Mouse (Mus musculus) stomach, embryonic 16.5 days (tissue): ENCODE measurements around the gene D030056L22Rik. TPM values are rescaled to one million over a fixed set of nuclear protein-coding genes. Genes with fewer than 3 reads are reported as not detected.

Experiments
- ATAC-seq: fragments of 200-750 bp; cut with Nextera tagmentation; 2 replicates; pipeline ENCODE4 v1.8.0; 2017; ENCODE audit warnings: moderate number of reproducible peaks, moderate TSS enrichment; ENCODE audit not compliant: insufficient read depth, low FRiP score
- H3K27ac ChIP-seq: fragments of 300-500 bp; sonication (generic); 2 replicates; pipeline ENCODE4 v1.5.1; 2014; ENCODE audit warnings: low read length
- H3K27me3 ChIP-seq: fragments of 300-500 bp; sonication (generic); 2 replicates; pipeline ENCODE4 v1.6.1; 2014; ENCODE audit warnings: low read length, control low read depth, mixed read lengths; ENCODE audit not compliant: control insufficient read depth, insufficient read depth
- H3K36me3 ChIP-seq: fragments of 300-500 bp; sonication (generic); 2 replicates; pipeline ENCODE4 v1.6.1; 2014; ENCODE audit warnings: low read length; ENCODE audit not compliant: control insufficient read depth, insufficient read depth
- H3K4me1 ChIP-seq: fragments of 300-500 bp; sonication (generic); 2 replicates; pipeline ENCODE4 v1.6.1; 2014; ENCODE audit warnings: low read length, control low read depth, mixed read lengths; ENCODE audit not compliant: control insufficient read depth, insufficient read depth
- H3K4me2 ChIP-seq: fragments of 300-500 bp; sonication (generic); 2 replicates; pipeline ENCODE4 v1.6.1; 2014; ENCODE audit warnings: low read depth, low read length, mixed read lengths
- H3K4me3 ChIP-seq: fragments of 300-500 bp; sonication (generic); replicated peaks from 2 replicates; pipeline ENCODE4 v1.5.1; 2014; ENCODE audit warnings: mild to moderate bottlenecking, low read length
- H3K9ac ChIP-seq: fragments of 300-500 bp; sonication (generic); 2 replicates; pipeline ENCODE4 v1.6.1; 2014; ENCODE audit warnings: low read length
- H3K9me3 ChIP-seq: fragments of 300-500 bp; sonication (generic); replicated peaks from 2 replicates; pipeline ENCODE4 v1.6.1; 2016; ENCODE audit warnings: low read length, control low read depth; ENCODE audit not compliant: control insufficient read depth
- WGBS: fragments of 180-500 bp; shearing (Covaris S2); extraction: QIAGEN DNeasy Blood & Tissue Kit; methylation state at CpG from one replicate; pipeline ENCODE4 v1.1.7; 2014; 5-methylcytosine and 5-hydroxymethylcytosine counted together
- polyA plus RNA-seq: library from polyadenylated mRNA; unstranded; fragments of >200 nt; fragmentation: Nextera tagmentation; extraction: Ambion mirVana; gene quantifications from 2 replicates; pipeline ENCODE4 v1.2.1, GENCODE M21; 2015

Gene D030056L22Rik
- polyA plus RNA-seq, 1 experiment from 2014 or later: 17.8 TPM

- WGBS: 75% methylated on average over 3 of the region's 3 CpGs
- Histone ChIP-seq H3K36me3 (no peaks in the 10 kb centered on the region), H3K4me3 (no peak overlapping the region), H3K9me3 (no peaks in the 10 kb centered on the region), H3K4me1 (no peaks in the 10 kb centered on the region; the same call in 1 of the 2 replicates), H3K4me2 (no peak overlapping the region), H3K27me3 (no peaks in the 10 kb centered on the region), H3K27ac (no peak overlapping the region), H3K9ac (no peak overlapping the region)
- ATAC-seq: no peak
Measured at GRCm38 (mm10) chr19:18687556-18687955, 25.4 kb upstream of the D030056L22Rik start.

- WGBS: 82% methylated on average over 3 of the region's 3 CpGs
- ATAC-seq: no peak; the same call in 1 of the 2 replicates
Measured at GRCm38 (mm10) chr19:18692176-18692575, 20.8 kb upstream of the D030056L22Rik start.

GRCm38 (mm10) chr19:18692768-18693167 lies 20.2 kb upstream of the D030056L22Rik start:
- Histone ChIP-seq H3K4me3 (no peak overlapping the region), H3K36me3 (no peaks in the 10 kb centered on the region), H3K27me3 (no peaks in the 10 kb centered on the region), H3K9ac (no peak overlapping the region), H3K4me1 (no peaks in the 10 kb centered on the region), H3K4me2 (no peak overlapping the region), H3K27ac (no peak overlapping the region), H3K9me3 (no peaks in the 10 kb centered on the region)
- no peak for ATAC-seq
- 88% methylated on average over 2 of the region's 2 CpGs for WGBS

More at GRCm38 (mm10) chr19:18692176-18692575, 20.8 kb upstream of the D030056L22Rik start:
- Histone ChIP-seq H3K27me3 (no peaks in the 10 kb centered on the region), H3K4me1 (no peaks in the 10 kb centered on the region; the same call in 1 of the 2 replicates), H3K4me3 (no peak overlapping the region), H3K9me3 (no peaks in the 10 kb centered on the region), H3K4me2 (no peak overlapping the region), H3K27ac (no peak overlapping the region), H3K36me3 (no peaks in the 10 kb centered on the region), H3K9ac (no peak overlapping the region)

GRCm38 (mm10) chr19:18695116-18695515 lies 17.9 kb upstream of the D030056L22Rik start:
- Histone ChIP-seq H3K4me1 (no peaks in the 10 kb centered on the region), H3K4me3 (no peak overlapping the region), H3K36me3 (no peaks in the 10 kb centered on the region)

GRCm38 (mm10) chr19:18695552-18695951 lies 17.4 kb upstream of the D030056L22Rik start:
- peak; percentile 40; the same call in 1 of the 2 replicates for ATAC-seq
- H3K27ac ChIP-seq: no peak overlapping the region
- H3K9ac ChIP-seq: no peak overlapping the region
- H3K9me3 ChIP-seq: no peaks in the 10 kb centered on the region
- H3K4me2 ChIP-seq: no peak overlapping the region
- H3K4me1 ChIP-seq: no peaks in the 10 kb centered on the region
- H3K27me3 ChIP-seq: no peaks in the 10 kb centered on the region
- no peak overlapping the region for H3K4me3 ChIP-seq
- 60% methylated on average over 1 of the region's 1 CpGs for WGBS
- no peaks in the 10 kb centered on the region for H3K36me3 ChIP-seq

More at GRCm38 (mm10) chr19:18695116-18695515, 17.9 kb upstream of the D030056L22Rik start:
- WGBS: 95% methylated on average over 3 of the region's 3 CpGs
- ATAC-seq: no peak
- Histone ChIP-seq H3K27me3 (no peaks in the 10 kb centered on the region), H3K9me3 (no peaks in the 10 kb centered on the region), H3K27ac (no peak overlapping the region), H3K9ac (no peak overlapping the region), H3K4me2 (no peak overlapping the region)

- no peak overlapping the region for H3K9ac ChIP-seq
- no peaks in the 10 kb centered on the region for H3K36me3 ChIP-seq
- H3K27ac ChIP-seq: no peak overlapping the region
- no peak for ATAC-seq
- no peaks in the 10 kb centered on the region for H3K9me3 ChIP-seq
- no peaks in the 10 kb centered on the region for H3K27me3 ChIP-seq
- H3K4me2 ChIP-seq: no peak overlapping the region
- H3K4me3 ChIP-seq: no peak overlapping the region
- H3K4me1 ChIP-seq: no peaks in the 10 kb centered on the region
Measured at GRCm38 (mm10) chr19:18708101-18708500, 4.9 kb upstream of the D030056L22Rik start.

GRCm38 (mm10) chr19:18710903-18711302 lies 2.1 kb upstream of the D030056L22Rik start:
- H3K9me3 ChIP-seq: no peaks in the 10 kb centered on the region
- no peak overlapping the region for H3K4me3 ChIP-seq
- H3K27ac ChIP-seq: no peak overlapping the region
- no peaks in the 10 kb centered on the region for H3K36me3 ChIP-seq
- no peak for ATAC-seq
- no peak overlapping the region for H3K4me2 ChIP-seq
- 75% methylated on average over 6 of the region's 6 CpGs for WGBS
- no peak overlapping the region for H3K9ac ChIP-seq
- peaks cover 12% of the 10 kb centered on the region for H3K4me1 ChIP-seq
- no peaks in the 10 kb centered on the region for H3K27me3 ChIP-seq

GRCm38 (mm10) chr19:18711589-18711988 lies 1.4 kb upstream of the D030056L22Rik start:
- Histone ChIP-seq H3K4me2 (no peak overlapping the region), H3K36me3 (no peaks in the 10 kb centered on the region), H3K27ac (no peak overlapping the region), H3K4me3 (no peak overlapping the region), H3K9me3 (no peaks in the 10 kb centered on the region), H3K4me1 (peaks cover 12% of the 10 kb centered on the region), H3K9ac (no peak overlapping the region), H3K27me3 (no peaks in the 10 kb centered on the region)
- WGBS: 74% methylated on average over 9 of the region's 9 CpGs
- no peak for ATAC-seq

- Histone ChIP-seq H3K4me3 (peak overlapping the region; percentile 95), H3K27me3 (no peaks in the 10 kb centered on the region), H3K27ac (peak overlapping the region; percentile 99), H3K36me3 (no peaks in the 10 kb centered on the region), H3K4me1 (peaks cover 12% of the 10 kb centered on the region), H3K4me2 (peak overlapping the region; percentile 56), H3K9me3 (no peaks in the 10 kb centered on the region), H3K9ac (peak overlapping the region; percentile 88)
- 49% methylated on average over 16 of the region's 16 CpGs for WGBS
- no peak for ATAC-seq
Measured at GRCm38 (mm10) chr19:18712153-18712865, 684 bp upstream of the D030056L22Rik start.
